Mouse (Mus musculus) left cerebral cortex, adult 18-20 months (tissue): ENCODE measurements at regions not wholly inside any gene's neighbourhood (a gene's known extent, or its start where the extent isn't known, plus 50 kb on each side); places are given as distances from the start of the nearest gene placed in this dataset.
A peak's percentile ranks its signal among the peaks of the same experiment; 100 is the strongest.

Experiments
- DNase-seq, 2 experiments: peaks; one replicate each; pipeline ENCODE4 v3.0.0; 2021 to 2022; ENCODE audit warnings: low spot score in 2 of 2, mixed read lengths in 1 of 2

DNA sequence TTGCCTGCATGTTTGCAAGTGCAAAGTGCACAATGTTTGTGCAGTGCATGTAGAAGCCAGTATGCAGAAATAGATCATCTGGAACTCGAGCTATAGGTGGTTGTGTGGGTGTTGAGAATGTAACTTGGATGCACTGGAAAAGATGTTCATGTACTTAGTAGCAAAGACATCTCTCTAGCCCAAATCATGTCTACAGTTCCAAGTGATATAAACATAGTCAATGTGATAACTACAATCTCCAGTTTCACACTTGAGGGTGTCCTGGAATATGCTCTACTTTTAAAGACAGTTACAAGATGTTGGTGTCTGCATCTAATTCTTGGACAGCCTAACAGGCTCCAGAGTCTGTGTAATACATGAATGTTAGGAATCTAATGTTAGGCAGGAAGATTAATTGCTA lies 657.4 kb downstream of the Nsun3 start:
- peak in 1 of 2 experiments; percentile 15 for DNase-seq

- no peak for DNase-seq
Measured at GRCm38 (mm10) chr16:62128147-62128546, 658.5 kb downstream of the Nsun3 start.

DNA sequence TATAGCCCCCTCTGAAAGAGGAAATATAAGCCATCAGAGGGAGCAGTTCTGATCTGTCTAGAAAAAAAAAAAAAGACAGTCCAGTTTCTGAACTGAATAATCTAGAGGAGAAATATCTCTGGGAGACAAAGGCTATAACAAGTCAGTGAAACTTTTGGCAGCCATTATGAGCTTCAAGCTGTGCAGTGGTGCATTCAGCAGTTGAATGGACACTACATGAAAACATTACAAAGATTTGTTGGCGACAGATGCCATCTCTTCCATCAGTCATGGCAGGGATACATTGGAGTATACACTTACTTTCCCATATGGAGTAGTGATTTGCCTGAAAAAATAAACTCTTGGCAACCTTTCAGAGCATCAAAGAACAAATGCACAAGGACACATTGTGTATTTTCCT lies 660.8 kb downstream of the Nsun3 start:
- DNase-seq: no peak
